Mouse (Mus musculus): ENCODE results near the gene Btk.
"Not testable (repeated sequence)": the region's sequence is repeated elsewhere in the genome, so short reads cannot be mapped to it uniquely, and the experiment has no call there.

The Btk gene

DNA sequence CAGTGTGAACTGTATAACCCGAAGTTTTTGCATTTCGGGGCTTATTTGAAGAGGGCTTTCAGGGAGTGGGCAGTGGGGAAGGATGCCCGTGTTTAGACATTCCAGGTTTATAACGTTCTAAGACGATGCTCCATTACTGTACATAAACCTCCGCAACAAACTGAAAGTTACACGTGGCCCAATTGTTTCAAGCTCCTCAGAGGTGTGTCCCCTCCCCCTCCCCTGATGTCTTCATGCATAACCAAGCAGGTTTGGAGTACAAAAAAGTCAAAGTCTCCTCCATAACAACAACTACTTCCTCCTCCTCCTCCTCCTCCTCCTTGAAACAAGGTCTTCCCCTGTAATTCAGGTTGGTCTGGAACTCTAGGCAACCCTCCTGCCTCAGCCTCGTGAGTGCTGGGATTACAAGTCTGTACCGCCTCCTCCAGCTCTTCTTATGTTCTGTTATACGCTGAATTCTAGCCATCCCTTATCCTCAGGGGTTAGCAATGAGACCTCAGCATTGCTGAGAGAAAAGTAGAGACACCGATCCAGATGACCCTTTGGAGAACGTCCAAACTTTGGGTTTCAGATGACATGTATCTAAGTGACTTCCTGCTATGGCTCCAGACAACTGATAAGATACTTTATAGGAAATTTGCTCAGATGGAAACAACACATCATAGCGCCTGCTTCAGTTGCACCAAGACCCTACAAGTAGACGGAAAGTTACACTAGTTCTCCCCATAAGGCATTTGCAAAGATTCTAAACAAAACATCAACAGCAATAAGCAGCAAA is 2.7 kb downstream of the Btk start:
- DNase-seq (ENCODE audit: low spot score in 2 of 2), result no peak

DNA sequence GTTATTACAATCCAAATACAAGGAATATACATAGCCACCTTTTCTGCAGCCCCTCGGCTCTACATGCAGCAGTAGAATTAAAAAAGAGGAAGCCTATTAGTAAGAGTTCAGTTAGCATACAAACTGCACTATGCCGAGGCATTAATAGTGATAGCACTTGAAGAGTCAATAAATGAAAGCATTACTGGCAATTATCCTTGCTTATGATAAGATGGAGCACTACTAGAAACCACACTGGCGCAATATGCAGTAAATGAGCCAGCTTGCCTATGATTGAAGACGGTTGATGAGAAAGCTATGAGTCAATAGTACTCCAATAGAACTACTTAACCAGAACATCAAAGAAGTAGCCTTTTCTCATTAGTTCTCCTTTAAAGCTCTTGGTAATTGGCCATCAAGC is 5.5 kb downstream of the Btk start:
- no peak for DNase-seq (ENCODE audit: low spot score in 2 of 2)

DNA sequence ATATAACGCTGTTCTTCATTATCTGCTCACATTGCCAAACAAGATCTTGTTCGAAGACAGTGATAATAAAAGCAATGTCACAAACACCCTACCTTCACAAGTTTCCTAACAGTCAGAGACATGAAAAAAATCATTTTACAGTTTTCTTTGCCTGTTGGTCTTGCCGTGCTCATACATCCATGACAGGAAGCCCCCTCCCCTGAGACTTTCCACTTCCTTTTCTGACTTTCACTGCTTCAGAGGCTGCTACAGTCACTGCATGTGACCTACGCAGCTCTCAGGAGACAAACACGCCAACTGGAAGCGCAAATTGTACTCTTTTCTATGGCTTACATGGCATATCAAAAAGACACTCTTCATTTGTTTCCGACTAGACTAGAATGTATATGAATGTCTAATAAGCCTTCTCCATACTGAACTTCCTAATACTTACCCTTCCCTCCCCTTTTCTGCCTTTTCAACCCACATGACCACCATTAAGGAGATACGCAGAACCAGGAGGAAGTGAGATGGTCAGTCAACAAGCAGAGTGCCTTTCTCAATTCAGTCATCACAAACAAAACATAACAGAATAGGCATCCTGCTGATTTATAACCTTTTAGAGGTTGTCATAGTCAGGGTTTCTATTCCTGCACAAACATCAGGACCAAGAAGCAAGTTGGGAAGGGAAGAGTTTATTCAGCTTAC is 16.7 kb downstream of the Btk start:
- DNase-seq (ENCODE audit: low spot score in 2 of 2), result no peak

DNA sequence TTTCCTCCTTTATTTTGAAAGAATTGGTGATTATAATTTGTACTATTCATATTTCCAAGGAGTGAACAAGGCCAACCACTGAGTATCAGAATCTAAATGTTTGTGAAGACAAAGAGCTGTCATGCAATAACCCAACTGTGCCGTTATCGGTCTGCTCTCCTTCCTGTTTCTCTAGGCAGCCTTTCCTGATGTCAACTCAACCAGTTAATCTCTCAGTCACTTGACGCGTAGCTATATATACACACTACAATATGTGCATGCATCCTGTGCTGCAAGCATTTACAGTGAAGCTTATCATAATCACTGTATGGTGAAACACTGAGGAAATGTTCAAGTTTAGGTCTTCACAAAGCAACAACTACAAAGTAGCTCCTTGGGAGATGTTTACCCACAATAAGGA is 19.0 kb downstream of the Btk start:
- DNase-seq (ENCODE audit: low spot score in 2 of 2), result no peak

DNA sequence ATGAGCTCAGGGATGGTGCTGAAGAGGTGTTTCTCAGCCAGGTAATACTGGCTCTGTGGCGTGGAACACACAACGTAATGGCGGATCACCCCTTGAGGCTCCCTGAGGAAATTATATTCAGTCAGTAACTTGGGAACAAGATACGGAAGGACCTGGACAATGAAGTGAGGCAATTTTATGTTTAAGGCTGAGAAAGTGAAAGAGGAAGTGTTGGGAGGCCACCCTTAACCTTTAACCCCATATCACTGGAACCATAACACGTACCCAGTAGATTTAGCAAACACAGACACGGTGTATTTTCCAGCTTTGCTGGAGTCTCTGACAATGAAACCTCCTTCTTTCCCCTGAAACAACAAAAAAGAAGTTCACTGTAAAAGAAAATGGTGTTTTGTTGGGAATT is 28.9 kb downstream of the Btk start:
- DNase-seq (ENCODE audit: low spot score in 2 of 2), result no peak

DNA sequence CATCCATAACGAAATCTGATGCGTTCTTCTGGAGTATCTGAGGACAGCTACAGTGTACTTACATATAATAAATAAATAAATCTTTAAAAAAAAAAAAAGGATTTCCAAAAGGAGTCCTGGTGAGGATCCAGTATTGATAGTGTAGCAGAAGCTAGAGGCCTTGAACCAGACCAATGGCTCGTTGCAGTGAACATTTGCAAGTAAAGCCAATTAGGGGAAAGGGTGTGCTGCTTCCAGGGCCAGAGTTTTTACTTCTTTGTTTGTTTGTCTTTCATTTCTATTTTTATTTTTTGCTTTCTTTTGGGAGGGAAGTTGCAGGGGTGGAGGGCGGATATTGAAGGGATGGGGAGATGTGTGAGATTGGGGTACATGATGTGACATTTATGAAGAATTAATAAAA is 30.0 kb downstream of the Btk start:
- no peak for DNase-seq (ENCODE audit: low spot score in 2 of 2)

DNA sequence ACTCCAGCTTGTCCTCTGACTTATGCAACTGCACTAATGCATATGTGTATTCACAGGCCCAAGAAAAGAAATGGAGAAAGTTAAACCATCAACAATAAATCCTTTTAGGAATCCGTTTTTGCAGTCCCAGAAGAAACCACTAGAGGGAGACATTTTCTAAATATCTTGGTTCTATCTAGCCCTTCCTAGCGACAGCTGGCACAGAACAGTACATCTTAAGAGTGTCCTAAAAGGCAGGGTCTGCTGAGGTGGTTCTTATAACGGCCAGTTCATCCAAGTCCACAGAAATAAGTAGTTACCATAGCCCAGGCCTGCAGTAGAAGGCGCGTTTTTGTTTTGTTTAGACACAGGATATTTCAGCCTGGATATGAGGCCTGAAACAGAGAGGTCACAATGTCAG is 32.5 kb downstream of the Btk start:
- DNase-seq (ENCODE audit: low spot score in 2 of 2), result peak; percentile 7 to 25

DNA sequence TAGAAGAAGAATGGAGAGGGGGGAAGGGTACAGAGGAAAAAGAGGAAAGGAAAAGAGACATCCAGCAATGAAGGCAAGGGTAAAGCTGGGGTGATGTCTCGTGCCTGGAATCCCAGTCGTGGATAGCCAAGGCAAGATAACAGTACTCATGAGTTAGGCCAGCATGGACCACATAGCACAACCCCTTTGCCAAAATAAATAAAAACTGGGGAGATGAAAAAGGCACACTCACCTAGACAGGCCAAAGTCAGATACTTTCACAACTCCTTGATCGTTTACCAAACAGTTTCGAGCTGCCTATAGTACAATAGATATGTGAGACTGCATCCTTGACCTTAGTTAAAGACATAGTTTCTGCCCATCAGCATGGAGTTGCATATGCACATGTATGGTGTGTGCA is 36.0 kb downstream of the Btk start:
- no peak for DNase-seq (ENCODE audit: low spot score in 2 of 2)

DNA sequence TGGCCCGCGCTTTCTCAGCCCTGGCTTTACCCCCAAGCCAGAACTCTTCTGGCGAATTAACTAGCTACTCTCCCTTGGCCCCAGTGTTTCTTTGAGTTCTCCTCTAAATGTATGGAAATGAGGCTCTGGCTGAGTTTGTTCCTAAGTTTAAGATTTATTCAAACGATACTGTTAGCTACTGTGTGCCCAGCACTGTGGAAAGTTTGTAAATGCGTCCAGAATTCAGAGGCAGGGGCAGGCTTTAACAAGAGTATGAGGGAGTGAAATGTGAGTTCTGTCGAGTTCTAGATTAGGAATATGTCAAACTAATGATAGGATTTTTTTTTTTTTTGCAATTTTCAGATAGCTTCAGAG is 41.4 kb downstream of the Btk start:
- DNase-seq (ENCODE audit: low spot score in 2 of 2), result no peak

DNA sequence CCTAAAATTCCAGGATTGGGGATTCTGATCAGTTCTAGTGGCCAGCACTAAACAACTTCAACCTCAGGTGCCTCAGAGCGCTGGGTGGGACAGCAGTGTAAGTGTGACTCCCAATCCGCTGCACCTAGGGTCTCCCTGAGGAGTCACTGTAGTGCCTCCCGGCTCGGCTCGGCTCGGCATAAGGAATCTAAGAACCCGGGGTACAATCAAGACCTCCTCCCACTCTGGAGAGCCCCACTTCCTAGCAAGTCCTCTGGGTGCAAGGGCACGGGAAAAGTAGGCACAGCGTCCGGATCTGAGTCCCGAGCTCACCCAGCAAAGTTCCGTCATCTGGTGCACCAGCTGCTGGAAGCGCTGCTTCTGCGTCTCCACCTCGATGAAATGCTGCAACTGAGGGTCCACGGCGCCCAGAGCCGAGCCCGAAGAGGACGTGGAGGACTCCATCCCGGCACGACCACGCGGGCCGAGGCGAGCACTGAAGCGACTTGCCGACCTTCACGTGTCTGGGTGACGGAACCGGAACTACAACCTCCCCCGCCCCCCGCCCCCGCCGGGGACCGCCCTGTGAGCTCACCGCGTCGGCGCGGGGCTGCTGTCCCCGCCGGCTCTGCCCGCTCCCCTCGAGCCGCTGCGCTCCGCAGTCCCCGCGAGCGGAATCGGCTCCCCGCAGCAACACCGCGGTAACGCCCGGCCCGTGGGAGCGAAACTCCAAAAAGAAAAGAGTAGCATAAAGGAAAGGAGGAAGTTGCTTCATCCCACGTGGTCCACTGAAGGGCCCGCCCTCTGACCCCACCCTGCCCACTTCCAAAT is 42.0 kb downstream of the Btk start, which contains the start of gene Timm8a1:
TSS of gene Timm8a1 (minus strand) at position 721 of the 810 bp plus-strand sequence.
- DNase-seq (ENCODE audit: low spot score in 2 of 2), result peak; percentile 35 to 51

DNA sequence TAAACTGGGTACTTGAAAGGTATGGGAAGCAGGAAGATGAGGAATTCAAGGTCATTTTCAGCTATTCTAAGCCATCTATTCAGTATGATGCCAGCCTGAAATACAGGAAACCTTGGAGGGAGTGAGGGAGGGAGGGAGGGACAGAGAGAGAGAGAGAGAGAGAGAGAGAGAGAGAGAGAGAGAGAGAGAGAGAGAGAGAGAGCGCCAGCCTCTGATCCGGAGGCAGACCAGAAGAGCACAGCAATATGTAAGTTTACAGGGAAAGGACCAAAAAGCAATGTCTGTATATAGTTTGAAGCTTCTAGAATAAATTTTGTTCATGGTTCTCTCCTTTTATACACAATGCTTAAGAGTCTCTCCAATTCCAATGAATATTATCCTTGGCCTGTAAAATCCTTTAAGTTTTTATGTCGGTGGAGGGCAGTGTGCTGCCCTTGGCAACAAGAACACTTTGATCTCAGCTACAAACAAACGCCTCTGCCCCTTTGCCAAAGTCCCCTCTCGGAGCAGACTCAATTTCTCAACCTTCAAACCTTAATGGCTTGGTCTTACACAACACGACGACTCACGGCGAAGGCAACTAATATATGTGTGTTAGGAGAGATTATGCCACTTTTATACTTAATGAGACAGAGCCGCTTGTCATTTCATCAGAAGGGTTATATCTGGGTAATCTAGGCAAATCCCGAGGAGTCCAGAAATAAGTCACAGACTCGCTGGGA is 42.8 kb downstream of the Btk start:
- DNase-seq (ENCODE audit: low spot score in 2 of 2), result peak in 1 of 2 experiments; percentile 1

DNA sequence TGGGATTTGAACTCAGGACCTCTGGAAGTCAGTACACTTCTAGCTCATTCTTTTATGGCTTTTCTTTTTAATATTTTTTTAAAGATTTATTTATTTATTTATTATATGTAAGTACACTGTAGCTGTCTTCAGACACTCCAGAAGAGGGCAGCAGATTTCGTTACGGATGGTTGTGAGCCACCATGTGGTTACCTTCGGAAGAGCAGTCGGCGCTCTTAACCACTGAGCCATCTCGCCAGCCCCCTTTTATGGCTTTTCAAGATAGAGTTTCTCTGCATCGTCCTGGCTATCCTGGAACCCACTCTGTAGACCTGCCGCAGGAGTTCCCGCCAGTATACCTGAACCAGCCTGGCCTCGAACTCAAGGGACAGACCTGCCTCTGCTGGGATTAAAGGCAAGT is 43.6 kb downstream of the Btk start:
- DNase-seq (ENCODE audit: low spot score in 2 of 2), result not testable (repeated sequence)

DNA sequence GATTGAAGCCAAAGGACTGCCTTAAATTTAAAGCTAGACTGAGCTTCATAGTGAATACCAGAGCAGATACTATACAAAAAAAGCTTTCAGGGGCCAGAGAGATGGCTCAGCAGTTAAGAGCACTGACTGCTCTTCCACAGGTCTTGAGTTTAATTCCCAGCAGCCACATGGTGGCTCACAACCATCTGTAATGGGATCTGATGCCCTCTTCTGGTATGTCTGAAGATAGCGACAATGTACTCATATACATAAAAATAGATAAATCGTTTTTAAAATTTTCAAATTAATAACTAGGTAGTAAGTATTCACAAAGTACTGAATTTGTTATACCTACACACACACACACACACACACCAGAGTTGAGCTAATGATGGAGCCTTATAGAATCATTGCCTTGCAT is 50.0 kb downstream of the Btk start:
- DNase-seq (ENCODE audit: low spot score in 2 of 2), result no peak

DNA sequence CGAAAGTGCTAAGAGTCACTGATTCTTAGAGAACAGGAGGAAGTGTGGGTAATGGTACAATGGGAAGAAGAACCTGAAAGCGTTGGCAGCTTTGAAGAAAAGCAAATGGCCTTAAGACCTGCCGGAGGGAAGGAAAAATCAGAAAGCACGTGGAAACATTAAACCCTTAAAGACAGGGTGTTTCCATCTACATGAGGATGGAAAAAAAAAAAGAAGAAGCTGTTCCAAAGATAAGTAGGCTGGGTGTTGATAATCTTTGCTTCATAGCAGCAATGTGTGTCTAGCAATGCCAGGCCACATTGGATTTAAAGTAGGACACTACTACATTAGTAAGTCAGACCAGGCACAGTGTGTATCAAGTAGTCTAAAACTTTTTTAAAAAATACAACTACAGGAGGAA is 58.1 kb downstream of the Btk start:
- DNase-seq (ENCODE audit: low spot score in 2 of 2), result no peak

DNA sequence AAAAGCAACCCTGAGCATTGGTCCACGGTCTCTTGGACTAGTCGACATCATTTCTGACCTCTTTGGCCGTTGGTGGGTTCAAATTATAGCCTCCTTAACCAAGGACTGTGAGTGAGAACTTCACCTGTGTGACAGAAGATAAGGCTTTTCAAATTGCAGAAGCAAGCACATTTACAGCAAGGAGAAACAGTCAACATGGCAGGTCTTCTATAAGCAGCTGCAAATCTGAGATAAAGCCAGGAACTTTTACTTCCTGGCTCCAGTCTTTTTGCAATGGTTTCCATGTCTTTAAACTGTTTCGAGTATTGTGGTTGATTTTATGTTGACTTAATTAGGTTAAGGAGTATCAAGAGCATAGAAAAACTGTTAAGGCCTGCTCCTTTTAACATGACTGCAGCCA is 59.6 kb downstream of the Btk start:
- DNase-seq (ENCODE audit: low spot score in 2 of 2), result no peak

DNA sequence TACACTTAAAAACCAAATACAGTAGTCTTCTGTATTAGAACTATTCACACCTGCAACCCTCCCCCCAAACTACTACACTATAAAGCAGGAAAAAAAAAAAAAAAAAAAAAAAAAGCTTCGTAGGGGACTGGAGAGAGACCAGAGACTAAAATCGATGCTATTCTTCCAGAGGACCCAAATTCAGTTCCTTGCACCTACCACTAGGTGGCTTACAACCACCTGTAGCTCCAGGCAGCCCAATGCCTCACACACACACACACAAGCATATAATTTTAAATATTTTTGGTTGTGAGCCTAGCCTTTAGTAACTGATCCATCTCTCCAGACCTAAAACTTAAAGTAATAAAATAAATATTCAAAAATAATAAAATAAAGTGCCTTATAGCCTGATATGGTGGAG is 73.9 kb downstream of the Btk start:
- no peak for DNase-seq (ENCODE audit: low spot score in 2 of 2)

DNA sequence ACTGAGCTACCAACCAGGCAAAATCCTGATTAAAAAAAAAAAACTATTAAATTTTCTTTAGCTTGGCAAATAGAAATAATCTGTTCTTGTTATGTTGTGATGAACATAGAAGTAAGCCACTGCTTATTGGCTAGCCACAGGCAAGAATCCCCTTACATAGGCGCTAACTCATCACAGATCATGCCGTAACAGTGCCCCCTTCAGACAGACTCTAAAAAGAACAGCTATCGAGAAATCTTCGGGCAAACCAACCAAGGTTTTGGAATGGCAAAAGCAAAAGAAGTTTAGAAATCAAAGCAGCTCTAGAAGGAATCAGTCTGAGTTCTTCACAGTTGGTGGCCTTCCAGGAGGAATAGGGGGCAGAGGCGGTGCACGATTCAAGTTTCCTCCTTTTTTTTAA is 75.4 kb downstream of the Btk start:
- DNase-seq (ENCODE audit: low spot score in 2 of 2), result no peak

DNA sequence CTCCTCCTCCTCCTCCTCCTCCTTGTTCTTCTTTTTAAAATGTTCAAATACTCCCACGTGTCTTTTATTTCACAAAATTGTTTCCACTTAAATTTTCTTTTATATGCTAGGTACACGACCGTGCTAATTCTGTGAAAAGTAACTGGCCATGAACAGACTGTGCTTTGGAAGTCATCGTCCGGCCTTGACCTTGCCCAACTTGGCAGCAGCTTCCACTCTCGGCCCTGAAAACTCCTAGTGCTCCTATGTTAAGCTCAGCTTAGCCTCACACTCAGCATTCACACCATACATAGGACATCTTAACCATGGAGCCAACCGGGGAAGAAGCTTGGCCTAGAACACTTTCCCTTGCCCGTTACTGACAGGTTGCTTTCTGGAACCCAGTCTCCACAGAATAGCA is 82.7 kb downstream of the Btk start:
- DNase-seq (ENCODE audit: low spot score in 2 of 2), result no peak
